Mouse (Mus musculus) G1E (cell line): ENCODE results near the gene Lepr. TPM values are rescaled to one million over a fixed set of nuclear protein-coding genes. Genes with fewer than 3 reads are reported as not detected.

Experiments used
- ATAC-seq: 2 replicates; pipeline ENCODE4 v1.8.0; 2016; ENCODE audit warnings: mild to moderate bottlenecking; ENCODE audit not compliant: insufficient number of reproducible peaks, poor library complexity, low FRiP score, severe bottlenecking; ENCODE audit errors: extremely low read depth
- DNase-seq: peaks from one replicate; pipeline ENCODE4 v3.0.0; 2012; ENCODE audit warnings: low spot score
- H3K27me3 ChIP-seq: 2 replicates; pipeline ENCODE4 v1.6.1; 2012; ENCODE audit warnings: mild to moderate bottlenecking, low read length, inconsistent platforms; ENCODE audit not compliant: insufficient read depth
- H3K36me3 ChIP-seq: replicated peaks from 2 replicates; pipeline ENCODE3; 2012; ENCODE audit warnings: mild to moderate bottlenecking, inconsistent platforms
- H3K4me1 ChIP-seq: 2 replicates; pipeline ENCODE4 v1.6.1; 2012; ENCODE audit warnings: low read depth, low read length, inconsistent platforms, mixed read lengths; ENCODE audit not compliant: insufficient read depth
- H3K4me3 ChIP-seq: 2 replicates; pipeline ENCODE4 v1.5.1; 2012; ENCODE audit warnings: low read depth, mild to moderate bottlenecking, inconsistent platforms, low read length, moderate library complexity, mixed read lengths
- H3K9me3 ChIP-seq: replicated peaks from 2 replicates; pipeline ENCODE4 v1.6.1; 2012; ENCODE audit warnings: inconsistent platforms
- CTCF ChIP-seq: IDR thresholded peaks from 2 replicates; pipeline ENCODE4 v1.5.1; 2012; ENCODE audit warnings: low read depth, low read length, inconsistent platforms, mixed read lengths
- GATA1 ChIP-seq: IDR thresholded peaks from 2 replicates; pipeline ENCODE4 v1.6.1; 2012; ENCODE audit warnings: borderline replicate concordance, low read length, inconsistent platforms, mixed read lengths
- GATA2 ChIP-seq: IDR thresholded peaks from 2 replicates; pipeline ENCODE4 v1.6.1; 2012; ENCODE audit warnings: low read depth, low read length, inconsistent platforms, borderline replicate concordance
- POLR2AphosphoS5 ChIP-seq: IDR thresholded peaks from 2 replicates; pipeline ENCODE4 v1.6.1; 2012; ENCODE audit warnings: low read depth, low read length, inconsistent platforms; ENCODE audit not compliant: insufficient replicate concordance
- TAL1 ChIP-seq: conservative IDR thresholded peaks from 2 replicates; pipeline ENCODE4 v1.6.1; 2012; ENCODE audit warnings: low read depth, low read length, inconsistent platforms, mixed read lengths
- polyA plus RNA-seq: library from polyadenylated mRNA; stranded (reverse); fragments of >175 nt; gene quantifications from 2 replicates; pipeline ENCODE4 v1.2.3, GENCODE M21; 2012
- total RNA-seq, 2 experiments: library from RNA; stranded (forward) in 1 of 2; stranded (reverse) in 1 of 2; fragments of 200-1000 nt in 1 of 2; fragments of >200 nt in 1 of 2; fragmentation: Nextera tagmentation in 1 of 2; gene quantifications; 2 replicates each; pipeline ENCODE4 v1.2.3; 2014 to 2017

Lepr gene
- total and polyA plus RNA-seq, 3 experiments = 0.16 TPM; not detected in 2

GRCm38 (mm10) chr4:101683086-101683485 is 34.1 kb upstream of the Lepr start:
- TF ChIP-seq CTCF = no peak
- no peak for TF ChIP-seq TAL1
- no peak for TF ChIP-seq POLR2AphosphoS5
- no peak for TF ChIP-seq GATA2
- Histone ChIP-seq H3K4me1 (0 out of 2 replicates have a peak, but pooled peaks cover 2% of the 10 kb centered on the region), H3K9me3 (no peaks in the 10 kb centered on the region), H3K27me3 (no peaks in the 10 kb centered on the region; the same call in 1 of the 2 replicates), H3K4me3 (no peak overlapping the region), H3K36me3 (no peaks in the 10 kb centered on the region)
- DNase-seq = no peak
- ATAC-seq = no peak

- no peak for TF ChIP-seq GATA2
- no peak for TF ChIP-seq CTCF
- no peak for TF ChIP-seq POLR2AphosphoS5
- no peak for TF ChIP-seq TAL1
- no peak for TF ChIP-seq GATA1
- H3K36me3 ChIP-seq = no peaks in the 10 kb centered on the region
- ATAC-seq = no peak
- H3K4me3 ChIP-seq = no peak overlapping the region
- H3K9me3 ChIP-seq = no peaks in the 10 kb centered on the region
- H3K4me1 ChIP-seq = 0 out of 2 replicates have a peak, but pooled peaks cover 2% of the 10 kb centered on the region
- H3K27me3 ChIP-seq = no peaks in the 10 kb centered on the region; the same call in 1 of the 2 replicates
- DNase-seq = no peak
Measured at GRCm38 (mm10) chr4:101684821-101685220, 32.4 kb upstream of the Lepr start.

GRCm38 (mm10) chr4:101686227-101686810 is 30.9 kb upstream of the Lepr start:
- Histone ChIP-seq H3K36me3 (no peaks in the 10 kb centered on the region), H3K27me3 (no peaks in the 10 kb centered on the region; the same call in 1 of the 2 replicates), H3K9me3 (no peaks in the 10 kb centered on the region), H3K4me1 (0 out of 2 replicates have a peak, but pooled peaks cover 2% of the 10 kb centered on the region), H3K4me3 (no peak overlapping the region)
- DNase-seq = no peak
- TF ChIP-seq CTCF (no peak), GATA2 (no peak), POLR2AphosphoS5 (no peak), GATA1 (no peak), TAL1 (no peak)
- no peak for ATAC-seq

- TF ChIP-seq CTCF (no peak), GATA2 (no peak), TAL1 (no peak), GATA1 (no peak), POLR2AphosphoS5 (no peak)
- no peaks in the 10 kb centered on the region for H3K27me3 ChIP-seq
- DNase-seq = no peak
- ATAC-seq = no peak
- no peaks in the 10 kb centered on the region for H3K9me3 ChIP-seq
- H3K4me3 ChIP-seq = no peak overlapping the region
- no peaks in the 10 kb centered on the region for H3K36me3 ChIP-seq
- 0 out of 2 replicates have a peak, but pooled peaks cover 2% of the 10 kb centered on the region for H3K4me1 ChIP-seq
Measured at GRCm38 (mm10) chr4:101689241-101689640, 28.0 kb upstream of the Lepr start.

- ATAC-seq (no peak), DNase-seq (no peak)
- Histone ChIP-seq H3K36me3 (no peaks in the 10 kb centered on the region), H3K4me1 (0 out of 2 replicates have a peak, but pooled peaks cover 2% of the 10 kb centered on the region), H3K4me3 (no peak overlapping the region), H3K9me3 (no peaks in the 10 kb centered on the region), H3K27me3 (no peaks in the 10 kb centered on the region)
- TF ChIP-seq CTCF (no peak), POLR2AphosphoS5 (no peak), GATA2 (no peak)
Measured at GRCm38 (mm10) chr4:101689645-101690044, 27.6 kb upstream of the Lepr start.

GRCm38 (mm10) chr4:101692892-101693291 is 24.3 kb upstream of the Lepr start:
- ATAC-seq = no peak
- Histone ChIP-seq H3K4me3 (no peak overlapping the region), H3K36me3 (no peaks in the 10 kb centered on the region), H3K9me3 (no peaks in the 10 kb centered on the region), H3K27me3 (no peaks in the 10 kb centered on the region), H3K4me1 (no peaks in the 10 kb centered on the region)
- TF ChIP-seq POLR2AphosphoS5 (no peak), CTCF (no peak), GATA1 (no peak), TAL1 (no peak), GATA2 (no peak)
- no peak for DNase-seq

GRCm38 (mm10) chr4:101694529-101694928 is 22.7 kb upstream of the Lepr start:
- no peaks in the 10 kb centered on the region for H3K36me3 ChIP-seq
- H3K27me3 ChIP-seq = no peaks in the 10 kb centered on the region
- no peak overlapping the region for H3K4me3 ChIP-seq
- ATAC-seq = no peak
- H3K9me3 ChIP-seq = no peaks in the 10 kb centered on the region
- no peak for TF ChIP-seq CTCF
- no peak for TF ChIP-seq GATA1
- no peak for TF ChIP-seq TAL1
- no peak for TF ChIP-seq POLR2AphosphoS5
- TF ChIP-seq GATA2 = no peak
- H3K4me1 ChIP-seq = no peaks in the 10 kb centered on the region
- DNase-seq = no peak
